ENCODE assay signal across 8 mouse cellular contexts in the genomic region with DNA sequence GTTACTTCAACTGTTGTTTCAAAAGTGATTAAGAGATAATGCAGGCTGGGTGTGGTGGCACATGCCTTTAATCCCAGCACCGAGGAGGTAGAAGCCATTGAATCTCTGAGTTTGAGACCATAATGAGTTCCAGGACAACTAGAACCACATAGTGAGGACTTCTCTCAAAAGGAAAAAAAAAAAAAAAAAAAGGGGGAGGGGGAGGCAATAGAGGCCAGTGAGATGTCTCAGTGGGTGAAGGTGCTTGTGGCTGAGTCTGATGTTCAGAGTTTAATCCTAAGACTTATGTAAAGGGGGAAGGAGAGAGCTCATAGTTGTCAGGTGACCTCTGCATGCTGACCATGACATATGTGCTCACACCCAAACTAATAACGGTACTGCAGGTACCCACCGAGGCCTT. TPM values are rescaled to one million over a fixed set of nuclear protein-coding genes. Genes with fewer than 3 reads are reported as not detected.
A peak's percentile ranks its signal among the peaks of the same experiment; 100 is the strongest.
DNase-seq lines count a peak whose midpoint lies in the region; ATAC-seq lines count a peak whose summit lies in the region.

No protein-coding gene starts in this region.

- H3K4me2 ChIP-seq in kidney, embryonic 15.5 days, result peak overlapping the region; percentile 76
- H3K4me2 ChIP-seq in hindbrain, embryonic 14.5 days (replicated peaks), result peak overlapping the region; percentile 95
- H3K4me2 ChIP-seq in midbrain, embryonic 13.5 days (replicated peaks), result peak overlapping the region; percentile 99

- no peak for ATAC-seq in kidney, embryonic 15.5 days (replicated peaks; ENCODE audit: low FRiP score)
- ATAC-seq in hindbrain, embryonic 14.5 days (ENCODE audit: low FRiP score), result no peak
- no peak for ATAC-seq in midbrain, embryonic 13.5 days

- no peak overlapping the region for H3K9ac ChIP-seq in kidney, embryonic 15.5 days
- H3K9ac ChIP-seq in hindbrain, embryonic 14.5 days, result no peak overlapping the region
- peak overlapping the region; percentile 95 for H3K9ac ChIP-seq in midbrain, embryonic 13.5 days (replicated peaks)

- H3K27me3 ChIP-seq in kidney, embryonic 15.5 days, result no peaks in the 10 kb centered on the region
- H3K27me3 ChIP-seq in embryonic facial prominence, embryonic 10.5 days (replicated peaks; ENCODE audit: low read depth, poor library complexity, severe bottlenecking), result no peaks in the 10 kb centered on the region
- no peaks in the 10 kb centered on the region for H3K27me3 ChIP-seq in hindbrain, embryonic 14.5 days (ENCODE audit: control insufficient read depth, insufficient read depth, low read length)
- H3K27me3 ChIP-seq in midbrain, embryonic 13.5 days, result no peaks in the 10 kb centered on the region

- H3K4me1 ChIP-seq in kidney, embryonic 15.5 days, result peaks cover 31% of the 10 kb centered on the region
- H3K4me1 ChIP-seq in embryonic facial prominence, embryonic 10.5 days, result peaks cover 35% of the 10 kb centered on the region
- H3K4me1 ChIP-seq in hindbrain, embryonic 14.5 days (replicated peaks; ENCODE audit: control insufficient read depth, insufficient read depth, low read length), result peaks cover 39% of the 10 kb centered on the region
- peaks cover 46% of the 10 kb centered on the region for H3K4me1 ChIP-seq in midbrain, embryonic 13.5 days (replicated peaks)

- no peak for DNase-seq in kidney, postnatal 14 days
- no peak for DNase-seq in embryonic facial prominence, embryonic 10.5 days (ENCODE audit: low spot score)
- DNase-seq in hindbrain, embryonic 14.5 days (ENCODE audit: low spot score), result no peak
- DNase-seq in layer of hippocampus, adult 9-10 months (ENCODE audit: low spot score), result no peak
- no peak for DNase-seq in urinary bladder, postnatal 14 days (ENCODE audit: low spot score)
- no peak for DNase-seq in left cerebral cortex, adult 18-20 months (ENCODE audit: low spot score in 2 of 2)

- peaks cover 27% of the 10 kb centered on the region for H3K36me3 ChIP-seq in kidney, embryonic 15.5 days
- H3K36me3 ChIP-seq in embryonic facial prominence, embryonic 10.5 days (replicated peaks), result peaks cover 41% of the 10 kb centered on the region
- H3K36me3 ChIP-seq in hindbrain, embryonic 14.5 days (replicated peaks; ENCODE audit: control insufficient read depth, insufficient read depth), result peaks cover 27% of the 10 kb centered on the region
- peaks cover 24% of the 10 kb centered on the region for H3K36me3 ChIP-seq in midbrain, embryonic 13.5 days

- 72% methylated on average over 3 of the region's 3 CpGs for WGBS in kidney, embryonic 15.5 days
- 80% methylated on average over 3 of the region's 3 CpGs for WGBS in embryonic facial prominence, embryonic 10.5 days
- WGBS in hindbrain, embryonic 14.5 days, result 83% methylated on average over 3 of the region's 3 CpGs
- WGBS in midbrain, embryonic 13.5 days, result 81% methylated on average over 3 of the region's 3 CpGs

- H3K9me3 ChIP-seq in kidney, embryonic 15.5 days (replicated peaks), result no peaks in the 10 kb centered on the region
- no peaks in the 10 kb centered on the region for H3K9me3 ChIP-seq in embryonic facial prominence, embryonic 10.5 days
- no peaks in the 10 kb centered on the region for H3K9me3 ChIP-seq in hindbrain, embryonic 14.5 days (ENCODE audit: control insufficient read depth, low read length)
- H3K9me3 ChIP-seq in midbrain, embryonic 13.5 days, result no peaks in the 10 kb centered on the region

- H3K4me3 ChIP-seq in kidney, embryonic 15.5 days (replicated peaks), result peak overlapping the region; percentile 100; the same call in 1 of the 2 replicates
- peak overlapping the region; percentile 99 for H3K4me3 ChIP-seq in embryonic facial prominence, embryonic 10.5 days
- no peak overlapping the region for H3K4me3 ChIP-seq in hindbrain, embryonic 14.5 days (replicated peaks; ENCODE audit: low read length)
- H3K4me3 ChIP-seq in midbrain, embryonic 13.5 days (replicated peaks), result peak overlapping the region; percentile 99

- no peak overlapping the region for H3K27ac ChIP-seq in kidney, embryonic 15.5 days
- H3K27ac ChIP-seq in embryonic facial prominence, embryonic 10.5 days (replicated peaks), result no peak overlapping the region
- no peak overlapping the region for H3K27ac ChIP-seq in hindbrain, embryonic 14.5 days
- no peak overlapping the region for H3K27ac ChIP-seq in midbrain, embryonic 13.5 days

RNA-seq across cellular contexts. Expression of a gene that starts 1.8 kb away (rescaled TPM):
- polyA plus RNA-seq in kidney, embryonic 15.5 days (2015; fragmentation: Nextera tagmentation; extraction: Ambion mirVana), result 14.9 and 15.6 TPM in 2 replicates
- polyA plus RNA-seq in embryonic facial prominence, embryonic 10.5 days (2016; fragmentation: Nextera tagmentation; extraction: Ambion mirVana), result 21.8 and 23.6 TPM in 2 replicates
- 13.2 and 14.3 TPM in 2 replicates for polyA plus RNA-seq in hindbrain, embryonic 14.5 days (2014; fragmentation: Nextera tagmentation; extraction: Ambion mirVana)
- polyA plus RNA-seq in midbrain, embryonic 13.5 days (2015; fragmentation: Nextera tagmentation; extraction: Ambion mirVana), result 14.1 and 16.9 TPM in 2 replicates
- total RNA-seq in left cerebral cortex, adult 18-20 months (2021), result 1 to 10 TPM; 6.5 to 7.2 TPM

RNA-seq across cellular contexts. Expression of a gene that starts 1.9 kb away (rescaled TPM):
- polyA plus RNA-seq in kidney, embryonic 15.5 days (2015; fragmentation: Nextera tagmentation; extraction: Ambion mirVana), result 15.5 and 16.5 TPM in 2 replicates
- 23.8 and 24.1 TPM in 2 replicates for polyA plus RNA-seq in embryonic facial prominence, embryonic 10.5 days (2016; fragmentation: Nextera tagmentation; extraction: Ambion mirVana)
- polyA plus RNA-seq in hindbrain, embryonic 14.5 days (2014; fragmentation: Nextera tagmentation; extraction: Ambion mirVana), result 33.6 and 34.2 TPM in 2 replicates
- 21.3 and 22.0 TPM in 2 replicates for polyA plus RNA-seq in midbrain, embryonic 13.5 days (2015; fragmentation: Nextera tagmentation; extraction: Ambion mirVana)
- total RNA-seq in left cerebral cortex, adult 18-20 months (2021), result 10 to 100 TPM; 32.4 to 36.1 TPM
